ENCODE assay signal across 8 mouse cellular contexts in genomic region chr2:142902905-142903895, GRCm38 (mm10). TPM values are rescaled to one million over a fixed set of nuclear protein-coding genes. Genes with fewer than 3 reads are reported as not detected.
DNase-seq lines count a peak whose midpoint lies in the region; ATAC-seq and TF ChIP-seq lines count a peak whose summit lies in the region.

No protein-coding gene starts in this region.

- no peaks in the 10 kb centered on the region for H3K36me3 ChIP-seq in hindbrain, postnatal 0 days (ENCODE audit: insufficient read depth, low read length)

- H3K4me2 ChIP-seq in hindbrain, postnatal 0 days (ENCODE audit: low read depth, low read length), result peak overlapping the region; percentile 77

- no peaks in the 10 kb centered on the region for H3K27me3 ChIP-seq in hindbrain, postnatal 0 days (ENCODE audit: insufficient read depth, low read length)

- no peaks in the 10 kb centered on the region for H3K9me3 ChIP-seq in hindbrain, postnatal 0 days (ENCODE audit: low read length)

- no peak for TF ChIP-seq CTCF in gastrocnemius, adult 2 months (IDR thresholded peaks at IDR 0.05)
- TF ChIP-seq CTCF in hindbrain, postnatal 0 days (IDR thresholded peaks at IDR 0.05; ENCODE audit: low read depth), result no peak
- TF ChIP-seq CTCF in left cerebral cortex, adult 2 months (IDR thresholded peaks at IDR 0.05), result no peak

- H3K9ac ChIP-seq in hindbrain, postnatal 0 days (replicated peaks; ENCODE audit: low read length), result peak overlapping the region; percentile 51

- 5% methylated on average over 34 of the region's 34 CpGs for WGBS in hindbrain, postnatal 0 days

- peak overlapping the region; percentile 86 for H3K27ac ChIP-seq in gastrocnemius, adult 2 months
- peak overlapping the region; percentile 64; the same call in 1 of the 2 replicates for H3K27ac ChIP-seq in hindbrain, postnatal 0 days
- H3K27ac ChIP-seq in left cerebral cortex, adult 2 months, result peak overlapping the region; percentile 87

- H3K4me1 ChIP-seq in hindbrain, postnatal 0 days (ENCODE audit: insufficient read depth, low read length), result no peaks in the 10 kb centered on the region

- intact Hi-C loops in gastrocnemius, adult 2 months (cut with DNase I), result loop anchor here (5.0 kb wide), 1 partner anchor 41 kb away; no protein-coding TSS in a partner anchor
- intact Hi-C loops in left cerebral cortex, adult 2 months (cut with DNase I), result loop anchor here (5.0 kb wide), 2 partner anchors 64 to 159 kb away; partner anchors contain the start of gene Snrpb2

- DNase-seq in ZHBTc4 (ENCODE audit: low read depth, low spot score), result peak; percentile 97
- DNase-seq in gastrocnemius, adult 2 months, result peak; percentile 97
- peak; percentile 95 for DNase-seq in hindbrain, postnatal 0 days (ENCODE audit: low spot score)
- DNase-seq in left cerebral cortex, adult 2 months (ENCODE audit: extremely low spot score in 1 of 2, low spot score in 2 of 2), result peak; percentile 93 to 94
- DNase-seq in right cerebral cortex, adult 2 months (ENCODE audit: low spot score in 2 of 2), result peak; percentile 94 to 95
- DNase-seq in urinary bladder, postnatal 14 days (ENCODE audit: low spot score), result peak; percentile 94

- H3K4me3 ChIP-seq in gastrocnemius, adult 2 months, result peak overlapping the region; percentile 71
- peak overlapping the region; percentile 49 for H3K4me3 ChIP-seq in hindbrain, postnatal 0 days (ENCODE audit: low read length)
- peak overlapping the region; percentile 43 for H3K4me3 ChIP-seq in left cerebral cortex, adult 2 months

- peak; percentile 85 for ATAC-seq in common myeloid progenitor, adult 5-6 weeks (replicated peaks; ENCODE audit: low read depth, poor library complexity, severe bottlenecking)
- ATAC-seq in hindbrain, postnatal 0 days, result peak; percentile 93
- peak; percentile 78 for ATAC-seq in megakaryocyte, adult 5-6 weeks (ENCODE audit: poor library complexity, severe bottlenecking)

RNA-seq across cellular contexts. Expression of gene Kif16b, which starts 1.9 kb away (rescaled TPM):
- 27.1 and 30.1 TPM in 2 replicates for total RNA-seq in common myeloid progenitor, adult 5-6 weeks (2017)
- 10 to 100 TPM; 35.4 to 39.1 TPM for total RNA-seq in gastrocnemius, adult 2 months (2021)
- total RNA-seq in hindbrain, postnatal 0 days (2014; rRNA removed), result 4.7 and 10.0 TPM in 2 replicates
- polyA plus RNA-seq in hindbrain, postnatal 0 days (2015; fragmentation: Nextera tagmentation; extraction: Ambion mirVana), result 3.0 and 3.2 TPM in 2 replicates
- total RNA-seq in left cerebral cortex, adult 2 months (2021), result 10 to 100 TPM; 15.7 to 17.3 TPM
- 12.9 and 15.1 TPM in 2 replicates for total RNA-seq in megakaryocyte, adult 5-6 weeks (2015)
- 16.4 and 19.0 TPM in 2 replicates for total RNA-seq in megakaryocyte, adult 5-6 weeks (2017)

Comparison
In these comparisons a context has a peak if more than half of its experiments do, and no peak if none do; other contexts are left out.
1. Peak in every context shown above with its lines: DNase-seq, ATAC-seq, H3K4me3 ChIP-seq and H3K27ac ChIP-seq.